Mouse (Mus musculus) lung, postnatal 0 days (tissue): ENCODE measurements at regions not wholly inside any gene's neighbourhood (a gene's known extent, or its start where the extent isn't known, plus 50 kb on each side); places are given as distances from the start of the nearest gene placed in this dataset.
A peak's percentile ranks its signal among the peaks of the same experiment; 100 is the strongest.

ENCODE experiments used
- CTCF ChIP-seq: IDR thresholded peaks from 2 replicates; pipeline ENCODE4 v1.5.1; 2016; ENCODE audit warnings: antibody characterized with exemption, mild to moderate bottlenecking
- EP300 ChIP-seq: IDR thresholded peaks from 2 replicates; pipeline ENCODE4 v1.6.1; 2016; ENCODE audit warnings: antibody characterized with exemption, mild to moderate bottlenecking, control low read depth

DNA sequence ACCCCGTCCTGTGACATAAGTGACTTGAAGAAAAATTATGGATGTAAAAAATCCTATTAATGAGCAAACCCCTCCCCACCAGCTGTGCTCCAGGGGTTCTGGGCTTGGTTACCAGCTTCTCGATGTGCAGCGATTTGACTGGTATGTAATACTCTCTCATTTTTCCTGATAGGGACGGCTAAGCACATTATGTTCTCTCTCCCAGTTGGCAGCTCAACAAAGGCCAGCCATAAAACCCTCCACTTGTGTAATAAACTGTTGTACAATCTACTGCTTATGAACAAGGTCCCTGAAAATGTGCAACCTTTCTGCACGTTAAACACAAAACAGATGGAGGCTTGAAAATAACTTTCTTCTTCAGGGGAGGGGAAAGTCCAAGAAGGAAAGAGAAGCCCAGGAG, 98.0 kb upstream of the Myocd start:
- TF ChIP-seq CTCF (no peak), EP300 (peak; percentile 92)
